Mouse (Mus musculus): Measurements from ENCODE around the gene Cemip. TPM values are rescaled to one million over a fixed set of nuclear protein-coding genes. Genes with fewer than 3 reads are reported as not detected.

The Cemip gene
- polyA plus RNA-seq, 1 experiment from 2014 or later: 0.28 TPM

DNA sequence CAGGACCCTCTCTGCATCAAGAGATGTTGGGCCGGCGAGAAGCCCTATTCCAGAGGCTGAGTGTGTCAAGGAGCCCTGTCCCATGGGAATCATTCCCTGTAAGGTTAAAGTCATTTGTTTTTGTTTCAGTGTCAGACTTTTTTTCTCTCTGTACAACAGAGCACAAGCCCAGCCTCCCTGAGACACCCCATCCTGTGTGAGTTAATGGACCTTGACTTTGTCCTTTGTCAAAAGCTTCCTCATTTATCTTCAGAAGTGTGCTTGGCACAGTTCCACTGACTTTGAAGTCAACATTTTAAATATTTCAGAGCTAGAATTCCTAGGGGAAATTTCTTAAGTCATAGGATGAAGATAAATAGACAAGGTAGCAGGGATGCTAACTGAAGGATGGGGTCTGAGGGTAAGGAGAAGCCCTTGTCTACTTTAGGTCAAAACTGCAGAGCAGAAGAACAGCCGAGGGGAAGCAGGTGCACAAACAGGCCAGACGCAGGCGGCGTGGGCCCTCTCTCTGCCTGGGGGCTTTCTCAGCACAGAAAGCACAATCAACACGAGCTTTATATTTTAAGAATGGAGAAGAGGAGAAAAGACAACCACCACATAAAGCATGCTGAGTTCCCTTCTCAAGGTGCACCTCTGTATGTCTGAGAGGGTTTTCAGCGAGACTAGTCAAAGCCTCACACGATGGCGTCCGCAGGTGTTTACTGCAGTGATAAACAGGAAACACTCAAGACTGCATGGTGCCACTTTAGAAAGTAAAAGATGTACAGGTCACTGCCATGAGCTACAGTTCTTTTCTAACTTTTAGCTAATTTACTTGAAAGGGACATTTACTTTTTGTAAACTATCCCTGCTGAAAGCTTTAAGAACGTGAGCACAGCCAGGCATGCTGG lies 33.2 kb upstream of the Cemip start:
- no peak overlapping the region for H3K9ac ChIP-seq (replicated peaks; ENCODE audit: low read length)
- H3K4me1 ChIP-seq (ENCODE audit: control insufficient read depth, insufficient read depth, low read length): peaks cover 13% of the 10 kb centered on the region; the same call in 1 of the 2 replicates
- H3K27me3 ChIP-seq (ENCODE audit: control insufficient read depth, insufficient read depth, low read length): no peaks in the 10 kb centered on the region
- ATAC-seq (ENCODE audit: low FRiP score, low TSS enrichment) (no peak), DNase-seq (peak; percentile 34)
- H3K36me3 ChIP-seq (ENCODE audit: control insufficient read depth, insufficient read depth, low read length): no peaks in the 10 kb centered on the region
- H3K27ac ChIP-seq (replicated peaks; ENCODE audit: low read depth, low read length): no peak overlapping the region
- H3K9me3 ChIP-seq (ENCODE audit: control insufficient read depth, low read length): no peaks in the 10 kb centered on the region
- no peak overlapping the region for H3K4me3 ChIP-seq (replicated peaks; ENCODE audit: low read depth, low read length)
- 53% methylated on average over 12 of the region's 12 CpGs for WGBS
- no peak overlapping the region for H3K4me2 ChIP-seq (ENCODE audit: low read length)

DNA sequence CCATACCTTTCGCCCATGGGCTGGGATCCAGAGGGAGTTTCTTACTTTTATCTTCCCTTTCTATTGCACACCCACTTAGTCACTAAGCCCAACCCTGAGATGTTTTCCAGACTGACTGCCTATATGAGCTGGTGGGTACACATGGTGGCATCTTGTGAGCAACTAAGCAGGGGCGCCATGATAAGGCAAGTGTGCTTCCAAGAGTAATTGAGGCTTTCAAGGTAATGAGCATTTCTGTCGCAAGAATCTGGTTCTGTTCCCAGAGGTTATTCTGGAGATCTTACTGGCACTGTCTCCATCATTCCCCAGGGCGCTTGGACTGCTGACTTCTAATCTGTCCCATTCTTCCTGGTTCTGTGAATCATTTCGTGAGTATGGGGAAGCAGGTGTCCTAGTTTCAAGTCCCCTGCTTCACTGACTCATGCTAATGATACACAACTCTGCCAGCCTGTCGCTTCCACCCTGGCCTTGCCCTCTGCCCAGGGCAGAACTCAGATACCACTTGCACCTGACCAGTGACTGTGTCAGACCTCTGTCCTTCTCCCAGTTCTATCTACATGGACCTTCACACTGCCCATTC lies 31.3 kb upstream of the Cemip start:
- H3K4me3 ChIP-seq (replicated peaks; ENCODE audit: low read depth, low read length): no peak overlapping the region
- no peaks in the 10 kb centered on the region for H3K27me3 ChIP-seq (ENCODE audit: control insufficient read depth, insufficient read depth, low read length)
- ATAC-seq (ENCODE audit: low FRiP score, low TSS enrichment): no peak
- 91% methylated on average over 6 of the region's 6 CpGs for WGBS
- peaks cover 29% of the 10 kb centered on the region for H3K4me1 ChIP-seq (ENCODE audit: control insufficient read depth, insufficient read depth, low read length)
- DNase-seq: no peak
- H3K9me3 ChIP-seq (ENCODE audit: control insufficient read depth, low read length): no peaks in the 10 kb centered on the region
- H3K36me3 ChIP-seq (ENCODE audit: control insufficient read depth, insufficient read depth, low read length): no peaks in the 10 kb centered on the region; the same call in 1 of the 2 replicates
- no peak overlapping the region for H3K27ac ChIP-seq (replicated peaks; ENCODE audit: low read depth, low read length)
- H3K4me2 ChIP-seq (ENCODE audit: low read length): no peak overlapping the region
- H3K9ac ChIP-seq (replicated peaks; ENCODE audit: low read length): no peak overlapping the region

- DNase-seq (no peak), ATAC-seq (ENCODE audit: low FRiP score, low TSS enrichment) (no peak)
- Histone ChIP-seq H3K4me1 (ENCODE audit: control insufficient read depth, insufficient read depth, low read length) (peaks cover 32% of the 10 kb centered on the region), H3K36me3 (ENCODE audit: control insufficient read depth, insufficient read depth, low read length) (peaks cover under 1% of the 10 kb centered on the region; the same call in 1 of the 2 replicates), H3K4me2 (ENCODE audit: low read length) (no peak overlapping the region), H3K27ac (replicated peaks; ENCODE audit: low read depth, low read length) (no peak overlapping the region), H3K9ac (replicated peaks; ENCODE audit: low read length) (no peak overlapping the region), H3K9me3 (ENCODE audit: control insufficient read depth, low read length) (no peaks in the 10 kb centered on the region), H3K4me3 (replicated peaks; ENCODE audit: low read depth, low read length) (no peak overlapping the region), H3K27me3 (ENCODE audit: control insufficient read depth, insufficient read depth, low read length) (no peaks in the 10 kb centered on the region)
- 86% methylated on average over 7 of the region's 7 CpGs for WGBS
These were observed 30.6 kb upstream of the Cemip start for GRCm38 (mm10) chr7:84116621-84117542.

- Histone ChIP-seq H3K27ac (replicated peaks; ENCODE audit: low read depth, low read length) (no peak overlapping the region), H3K4me2 (ENCODE audit: low read length) (no peak overlapping the region), H3K4me1 (ENCODE audit: control insufficient read depth, insufficient read depth, low read length) (peaks cover 28% of the 10 kb centered on the region), H3K36me3 (ENCODE audit: control insufficient read depth, insufficient read depth, low read length) (peaks cover 5% of the 10 kb centered on the region; the same call in 1 of the 2 replicates), H3K4me3 (replicated peaks; ENCODE audit: low read depth, low read length) (no peak overlapping the region), H3K9ac (replicated peaks; ENCODE audit: low read length) (no peak overlapping the region), H3K27me3 (ENCODE audit: control insufficient read depth, insufficient read depth, low read length) (no peaks in the 10 kb centered on the region), H3K9me3 (ENCODE audit: control insufficient read depth, low read length) (no peaks in the 10 kb centered on the region)
- ATAC-seq (ENCODE audit: low FRiP score, low TSS enrichment) (no peak), DNase-seq (no peak)
- 84% methylated on average over 2 of the region's 2 CpGs for WGBS
These were observed 29.1 kb upstream of the Cemip start for GRCm38 (mm10) chr7:84115385-84115784.

GRCm38 (mm10) chr7:84114775-84115174 lies 28.5 kb upstream of the Cemip start:
- Histone ChIP-seq H3K27me3 (ENCODE audit: control insufficient read depth, insufficient read depth, low read length) (no peaks in the 10 kb centered on the region), H3K36me3 (ENCODE audit: control insufficient read depth, insufficient read depth, low read length) (peaks cover 9% of the 10 kb centered on the region; the same call in 1 of the 2 replicates), H3K9me3 (ENCODE audit: control insufficient read depth, low read length) (no peaks in the 10 kb centered on the region), H3K4me3 (replicated peaks; ENCODE audit: low read depth, low read length) (no peak overlapping the region), H3K4me1 (ENCODE audit: control insufficient read depth, insufficient read depth, low read length) (peaks cover 28% of the 10 kb centered on the region), H3K27ac (replicated peaks; ENCODE audit: low read depth, low read length) (no peak overlapping the region), H3K9ac (replicated peaks; ENCODE audit: low read length) (no peak overlapping the region), H3K4me2 (ENCODE audit: low read length) (no peak overlapping the region)
- DNase-seq (no peak), ATAC-seq (ENCODE audit: low FRiP score, low TSS enrichment) (no peak)
- whole genome bisulfite sequencing: 85% methylated on average over 3 of the region's 3 CpGs

DNA sequence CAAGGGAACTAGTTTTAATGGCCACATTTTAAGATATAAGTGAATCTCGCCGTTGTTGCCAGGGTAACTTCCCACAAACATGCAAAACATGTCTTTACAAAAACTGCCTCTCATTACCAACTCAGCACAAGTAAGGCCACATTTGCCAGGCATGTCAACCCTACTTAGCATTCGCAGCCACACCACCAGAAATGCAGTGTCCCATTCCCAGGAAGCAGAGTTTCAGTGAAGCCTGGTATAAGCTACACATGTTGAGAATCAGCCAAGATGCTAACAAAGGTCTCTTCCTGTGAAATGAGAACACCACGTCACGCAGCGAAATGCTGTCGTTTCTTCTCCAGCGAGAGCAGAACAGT lies 26.7 kb upstream of the Cemip start:
- ATAC-seq (ENCODE audit: low FRiP score, low TSS enrichment): 0 out of 2 replicates have a peak, but pooled peaks have one; percentile 54
- peak; percentile 57 for DNase-seq
- H3K4me1 ChIP-seq (ENCODE audit: control insufficient read depth, insufficient read depth, low read length): peaks cover 19% of the 10 kb centered on the region

DNA sequence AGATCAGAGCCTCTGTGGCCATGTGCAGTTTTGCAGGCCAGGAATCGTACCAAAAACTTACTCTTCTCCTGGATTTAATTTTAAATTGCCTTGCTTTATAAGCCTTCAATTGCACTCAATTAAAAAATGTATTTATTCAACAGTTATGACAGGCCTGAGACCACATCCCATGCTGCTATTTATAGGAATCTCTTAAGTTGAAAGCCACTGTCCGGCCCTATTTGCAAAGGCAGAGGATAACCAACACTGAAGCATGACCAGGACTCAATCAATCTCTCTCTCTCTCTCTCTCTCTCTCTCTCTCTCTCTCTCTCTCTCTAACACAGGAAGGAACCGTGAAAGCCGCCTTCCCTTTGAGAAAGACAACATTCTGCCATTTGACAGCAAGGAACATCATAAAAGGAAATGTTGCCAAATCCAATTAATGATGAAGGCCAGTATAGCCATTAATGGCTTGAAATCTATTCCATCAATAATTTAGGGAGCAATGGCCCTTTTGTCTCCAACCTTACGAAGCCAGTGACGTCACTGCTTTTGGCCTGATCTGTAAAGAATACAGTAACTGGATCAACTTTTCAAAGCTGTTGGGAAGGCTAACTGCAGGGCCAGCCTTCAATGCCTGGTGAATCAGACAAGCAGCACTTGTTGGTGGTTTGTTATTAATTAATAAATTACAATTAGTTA lies 26.2 kb upstream of the Cemip start:
- peak; percentile 38; the same call in 1 of the 2 replicates for ATAC-seq (ENCODE audit: low FRiP score, low TSS enrichment)
- H3K27me3 ChIP-seq (ENCODE audit: control insufficient read depth, insufficient read depth, low read length): no peaks in the 10 kb centered on the region
- H3K27ac ChIP-seq (replicated peaks; ENCODE audit: low read depth, low read length): no peak overlapping the region
- DNase-seq: peak; percentile 51
- H3K4me3 ChIP-seq (replicated peaks; ENCODE audit: low read depth, low read length): no peak overlapping the region
- peaks cover 19% of the 10 kb centered on the region for H3K4me1 ChIP-seq (ENCODE audit: control insufficient read depth, insufficient read depth, low read length)
- H3K9ac ChIP-seq (replicated peaks; ENCODE audit: low read length): no peak overlapping the region
- 49% methylated on average over 6 of the region's 6 CpGs for WGBS
- H3K9me3 ChIP-seq (ENCODE audit: control insufficient read depth, low read length): no peaks in the 10 kb centered on the region
- no peak overlapping the region for H3K4me2 ChIP-seq (ENCODE audit: low read length)
- peaks cover 14% of the 10 kb centered on the region; the same call in 1 of the 2 replicates for H3K36me3 ChIP-seq (ENCODE audit: control insufficient read depth, insufficient read depth, low read length)

More for the DNA sequence above, 26.7 kb upstream of the Cemip start:
- Histone ChIP-seq H3K27me3 (ENCODE audit: control insufficient read depth, insufficient read depth, low read length) (no peaks in the 10 kb centered on the region), H3K36me3 (ENCODE audit: control insufficient read depth, insufficient read depth, low read length) (peaks cover 14% of the 10 kb centered on the region; the same call in 1 of the 2 replicates), H3K27ac (replicated peaks; ENCODE audit: low read depth, low read length) (peak overlapping the region; percentile 14; the same call in 1 of the 2 replicates), H3K9me3 (ENCODE audit: control insufficient read depth, low read length) (no peaks in the 10 kb centered on the region), H3K9ac (replicated peaks; ENCODE audit: low read length) (no peak overlapping the region), H3K4me3 (replicated peaks; ENCODE audit: low read depth, low read length) (no peak overlapping the region), H3K4me2 (ENCODE audit: low read length) (no peak overlapping the region)
- WGBS: 60% methylated on average over 8 of the region's 8 CpGs
